Mouse (Mus musculus): Measurements from ENCODE around the gene Pdlim5. TPM values are rescaled to one million over a fixed set of nuclear protein-coding genes. Genes with fewer than 3 reads are reported as not detected.

Gene Pdlim5
- polyA plus RNA-seq, 1 experiment from 2014 or later: 24.5 TPM

Other genes with a start within 250 kb of the Pdlim5 start
- gene Bmpr1b, start 226.3 kb downstream of the Pdlim5 start, polyA plus RNA-seq (2015; fragmentation: Nextera tagmentation; extraction: Ambion mirVana): 0.24 and 0.33 TPM in 2 replicates
- 0.17 and 0.24 TPM in 2 replicates for gene Gbp5, start 98.3 kb upstream of the Pdlim5 start, polyA plus RNA-seq (2015; fragmentation: Nextera tagmentation; extraction: Ambion mirVana)
- gene Gbp7, start 134.6 kb upstream of the Pdlim5 start, polyA plus RNA-seq (2015; fragmentation: Nextera tagmentation; extraction: Ambion mirVana): 11.4 and 12.6 TPM in 2 replicates
- 7.3 and 7.6 TPM in 2 replicates for gene Gbp3, start 164.3 kb upstream of the Pdlim5 start, polyA plus RNA-seq (2015; fragmentation: Nextera tagmentation; extraction: Ambion mirVana)
- gene Gbp2b, start 199.2 kb upstream of the Pdlim5 start, polyA plus RNA-seq (2015; fragmentation: Nextera tagmentation; extraction: Ambion mirVana): 0.93 and 1.0 TPM in 2 replicates
- 4.4 and 5.0 TPM in 2 replicates for gene Gbp2, start 224.9 kb upstream of the Pdlim5 start, polyA plus RNA-seq (2015; fragmentation: Nextera tagmentation; extraction: Ambion mirVana)